Mouse (Mus musculus): Measurements from ENCODE around the gene Myom1. TPM values are rescaled to one million over a fixed set of nuclear protein-coding genes. Genes with fewer than 3 reads are reported as not detected.

Myom1 gene
- polyA plus RNA-seq, 1 experiment from 2014 or later, result 3.0 TPM

- ATAC-seq (replicated peaks; ENCODE audit: low FRiP score, low read depth) (peak; percentile 40; the same call in 1 of the 2 replicates), DNase-seq (ENCODE audit: low spot score) (peak; percentile 60)
- Histone ChIP-seq H3K36me3 (ENCODE audit: insufficient read depth, low read length) (no peaks in the 10 kb centered on the region), H3K9ac (ENCODE audit: low read depth, low read length) (no peak overlapping the region), H3K9me3 (replicated peaks; ENCODE audit: low read length) (no peaks in the 10 kb centered on the region), H3K27me3 (ENCODE audit: insufficient read depth, low read length) (no peaks in the 10 kb centered on the region), H3K27ac (no peak overlapping the region), H3K4me1 (replicated peaks; ENCODE audit: insufficient read depth, low read length) (peaks cover 8% of the 10 kb centered on the region), H3K4me2 (ENCODE audit: low read length) (no peak overlapping the region), H3K4me3 (replicated peaks; ENCODE audit: low read depth, low read length) (no peak overlapping the region)
- no peak for TF ChIP-seq CTCF (IDR thresholded peaks at IDR 0.05; ENCODE audit: low read depth)
- WGBS, result 22% methylated on average over 12 of the region's 12 CpGs
Observed at GRCm38 (mm10) chr17:71039851-71040581, 37.6 kb downstream of the Myom1 start.

- H3K27ac ChIP-seq, result no peak overlapping the region
- H3K9me3 ChIP-seq (replicated peaks; ENCODE audit: low read length), result no peaks in the 10 kb centered on the region
- no peaks in the 10 kb centered on the region for H3K36me3 ChIP-seq (ENCODE audit: insufficient read depth, low read length)
- ATAC-seq (replicated peaks; ENCODE audit: low FRiP score, low read depth) (no peak), DNase-seq (ENCODE audit: low spot score) (no peak)
- H3K4me1 ChIP-seq (replicated peaks; ENCODE audit: insufficient read depth, low read length), result peaks cover 8% of the 10 kb centered on the region
- no peak overlapping the region for H3K9ac ChIP-seq (ENCODE audit: low read depth, low read length)
- no peaks in the 10 kb centered on the region for H3K27me3 ChIP-seq (ENCODE audit: insufficient read depth, low read length)
- H3K4me2 ChIP-seq (ENCODE audit: low read length), result no peak overlapping the region
- no peak overlapping the region for H3K4me3 ChIP-seq (replicated peaks; ENCODE audit: low read depth, low read length)
- no peak for TF ChIP-seq CTCF (IDR thresholded peaks at IDR 0.05; ENCODE audit: low read depth)
- 73% methylated on average over 5 of the region's 5 CpGs for WGBS
Observed at GRCm38 (mm10) chr17:71040582-71040880, 38.1 kb downstream of the Myom1 start.

GRCm38 (mm10) chr17:71042645-71043044 lies 40.2 kb downstream of the Myom1 start:
- no peak overlapping the region for H3K4me2 ChIP-seq (ENCODE audit: low read length)
- no peak overlapping the region for H3K9ac ChIP-seq (ENCODE audit: low read depth, low read length)
- DNase-seq (ENCODE audit: low spot score) (no peak), ATAC-seq (replicated peaks; ENCODE audit: low FRiP score, low read depth) (no peak)
- 75% methylated on average over 1 of the region's 1 CpGs for WGBS
- no peaks in the 10 kb centered on the region for H3K9me3 ChIP-seq (replicated peaks; ENCODE audit: low read length)
- peak; percentile 60 for TF ChIP-seq CTCF (IDR thresholded peaks at IDR 0.05; ENCODE audit: low read depth)
- H3K27ac ChIP-seq, result no peak overlapping the region
- no peak overlapping the region for H3K4me3 ChIP-seq (replicated peaks; ENCODE audit: low read depth, low read length)
- H3K36me3 ChIP-seq (ENCODE audit: insufficient read depth, low read length), result no peaks in the 10 kb centered on the region
- peaks cover 8% of the 10 kb centered on the region for H3K4me1 ChIP-seq (replicated peaks; ENCODE audit: insufficient read depth, low read length)
- no peaks in the 10 kb centered on the region for H3K27me3 ChIP-seq (ENCODE audit: insufficient read depth, low read length)

- TF ChIP-seq CTCF (IDR thresholded peaks at IDR 0.05; ENCODE audit: low read depth), result no peak
- no peak overlapping the region for H3K27ac ChIP-seq
- no peaks in the 10 kb centered on the region for H3K4me1 ChIP-seq (replicated peaks; ENCODE audit: insufficient read depth, low read length)
- no peak for DNase-seq (ENCODE audit: low spot score)
- ATAC-seq (replicated peaks; ENCODE audit: low FRiP score, low read depth), result no peak
- H3K9ac ChIP-seq (ENCODE audit: low read depth, low read length), result no peak overlapping the region
- H3K4me2 ChIP-seq (ENCODE audit: low read length), result no peak overlapping the region
- H3K4me3 ChIP-seq (replicated peaks; ENCODE audit: low read depth, low read length), result no peak overlapping the region
- 77% methylated on average over 9 of the region's 9 CpGs for WGBS
- H3K27me3 ChIP-seq (ENCODE audit: insufficient read depth, low read length), result no peaks in the 10 kb centered on the region
- H3K36me3 ChIP-seq (ENCODE audit: insufficient read depth, low read length), result no peaks in the 10 kb centered on the region
- H3K9me3 ChIP-seq (replicated peaks; ENCODE audit: low read length), result no peaks in the 10 kb centered on the region
Observed at GRCm38 (mm10) chr17:71045591-71045990, 43.2 kb downstream of the Myom1 start.

GRCm38 (mm10) chr17:71046856-71047255 lies 44.4 kb downstream of the Myom1 start:
- Histone ChIP-seq H3K36me3 (ENCODE audit: insufficient read depth, low read length) (no peaks in the 10 kb centered on the region), H3K4me2 (ENCODE audit: low read length) (no peak overlapping the region), H3K4me1 (replicated peaks; ENCODE audit: insufficient read depth, low read length) (no peaks in the 10 kb centered on the region), H3K27ac (no peak overlapping the region), H3K27me3 (ENCODE audit: insufficient read depth, low read length) (no peaks in the 10 kb centered on the region), H3K9me3 (replicated peaks; ENCODE audit: low read length) (no peaks in the 10 kb centered on the region), H3K9ac (ENCODE audit: low read depth, low read length) (no peak overlapping the region), H3K4me3 (replicated peaks; ENCODE audit: low read depth, low read length) (no peak overlapping the region)
- no peak for ATAC-seq (replicated peaks; ENCODE audit: low FRiP score, low read depth)
- no peak for DNase-seq (ENCODE audit: low spot score)
- no peak for TF ChIP-seq CTCF (IDR thresholded peaks at IDR 0.05; ENCODE audit: low read depth)
- 91% methylated on average over 4 of the region's 4 CpGs for WGBS

- ATAC-seq (replicated peaks; ENCODE audit: low FRiP score, low read depth), result no peak
- no peak overlapping the region for H3K27ac ChIP-seq
- no peaks in the 10 kb centered on the region for H3K27me3 ChIP-seq (ENCODE audit: insufficient read depth, low read length)
- no peaks in the 10 kb centered on the region for H3K36me3 ChIP-seq (ENCODE audit: insufficient read depth, low read length)
- no peak overlapping the region for H3K4me2 ChIP-seq (ENCODE audit: low read length)
- WGBS, result 84% methylated on average over 8 of the region's 8 CpGs
- no peak for DNase-seq (ENCODE audit: low spot score)
- H3K4me1 ChIP-seq (replicated peaks; ENCODE audit: insufficient read depth, low read length), result no peaks in the 10 kb centered on the region
- no peak overlapping the region for H3K4me3 ChIP-seq (replicated peaks; ENCODE audit: low read depth, low read length)
- no peaks in the 10 kb centered on the region for H3K9me3 ChIP-seq (replicated peaks; ENCODE audit: low read length)
- no peak for TF ChIP-seq CTCF (IDR thresholded peaks at IDR 0.05; ENCODE audit: low read depth)
- no peak overlapping the region for H3K9ac ChIP-seq (ENCODE audit: low read depth, low read length)
Observed at GRCm38 (mm10) chr17:71049292-71049691, 46.9 kb downstream of the Myom1 start.

Measured in kidney, postnatal 0 days (tissue).